Mouse (Mus musculus): Measurements from ENCODE around the gene Kat2a. TPM values are rescaled to one million over a fixed set of nuclear protein-coding genes. Genes with fewer than 3 reads are reported as not detected.

The Kat2a gene
- total RNA-seq (2023), result 36.4 TPM

GRCm38 (mm10) chr11:100711783-100712615, at the start of gene Kat2a:
Gene Kat2a (minus strand): TSS chr11:100712465.

GRCm38 (mm10) chr11:100759611-100760233, 47.5 kb upstream of the Kat2a start, which contains the start of gene Kcnh4:
Gene Kcnh4 (minus strand): TSS chr11:100759942.

GRCm38 (mm10) chr11:100738066-100738604, 25.9 kb upstream of the Kat2a start, which contains the start of gene Rab5c:
Gene Rab5c (minus strand): TSS chr11:100738215.

GRCm38 (mm10) chr11:100713735-100714533, 1.7 kb upstream of the Kat2a start, which contains the start of gene Hspb9:
Gene Hspb9 (plus strand): TSS chr11:100713850.

GRCm38 (mm10) chr11:100703851-100704531, 8.3 kb downstream of the Kat2a start, which contains the start of gene Dhx58:
Gene Dhx58 (minus strand): TSS chr11:100704271.

GRCm38 (mm10) chr11:100692164-100692616, 20.1 kb downstream of the Kat2a start, which contains the start of gene Zfp385c:
Gene Zfp385c (minus strand): TSS chr11:100692455.

Other genes with a start within 250 kb of the Kat2a start
- 29.0 TPM for gene Klhl11, start 239.7 kb downstream of the Kat2a start, total RNA-seq (2023)
- gene Acly, start 184.5 kb downstream of the Kat2a start, total RNA-seq (2023), result 145 TPM
- not detected for gene Ttc25, start 166.9 kb downstream of the Kat2a start, total RNA-seq (2023)
- 98.3 TPM for gene Cnp, start 137.6 kb downstream of the Kat2a start, total RNA-seq (2023)
- 17.2 TPM for gene Nkiras2, start 93.2 kb downstream of the Kat2a start, total RNA-seq (2023)
- gene Dnajc7, start 92.3 kb downstream of the Kat2a start, total RNA-seq (2023), result 344 TPM
- not detected for gene Zfp385c, start 20.0 kb downstream of the Kat2a start, total RNA-seq (2023)
- gene Dhx58, start 8.2 kb downstream of the Kat2a start, total RNA-seq (2023), result 13.7 TPM
- not detected for gene Hspb9, start 1.4 kb upstream of the Kat2a start, total RNA-seq (2023)
- 113 TPM for gene Rab5c, start 25.8 kb upstream of the Kat2a start, total RNA-seq (2023)
- 1.2 TPM for gene Kcnh4, start 47.5 kb upstream of the Kat2a start, total RNA-seq (2023)
- not detected for gene Hcrt, start 50.5 kb upstream of the Kat2a start, total RNA-seq (2023)
- 5.4 TPM for gene Ghdc, start 58.5 kb upstream of the Kat2a start, total RNA-seq (2023)
- gene Stat5b, start 138.3 kb upstream of the Kat2a start, total RNA-seq (2023), result 172 TPM
- gene Stat5a, start 146.9 kb upstream of the Kat2a start, total RNA-seq (2023), result 194 TPM
- 380 TPM for gene Stat3, start 227.1 kb upstream of the Kat2a start, total RNA-seq (2023)